Mouse (Mus musculus): ENCODE measurements around the gene Bicd2. TPM values are rescaled to one million over a fixed set of nuclear protein-coding genes. Genes with fewer than 3 reads are reported as not detected.

The Bicd2 gene
- 10 to 100 TPM; 26.6 to 28.2 TPM for total RNA-seq (2023)

GRCm38 (mm10) chr13:49341012-49341830 lies at the start of gene Bicd2:
TSS of gene Bicd2 (plus strand) at chr13:49341585.

GRCm38 (mm10) chr13:49320040-49320439 lies 21.3 kb upstream of the Bicd2 start, which contains the start of gene Fgd3:
TSS of gene Fgd3 (minus strand) at chr13:49320311.

GRCm38 (mm10) chr13:49420754-49421605 lies 79.6 kb downstream of the Bicd2 start, which contains the start of gene Ippk:
TSS of gene Ippk (plus strand) at chr13:49421249.

Other genes starting within 250 kb of the Bicd2 start
- gene Wnk2, start 193.6 kb upstream of the Bicd2 start, total RNA-seq (2023), result under 1 TPM; 0.24 to 0.31 TPM
- gene Ninj1, start 154.1 kb upstream of the Bicd2 start, total RNA-seq (2023), result 100 to 1,000 TPM; 202 to 219 TPM
- gene Card19, start 125.5 kb upstream of the Bicd2 start, total RNA-seq (2023), result 100 to 1,000 TPM; 174 to 202 TPM
- gene Susd3, start 92.9 kb upstream of the Bicd2 start, total RNA-seq (2023), result 10 to 100 TPM; 87.8 to 88.0 TPM
- gene Fgd3, start 21.3 kb upstream of the Bicd2 start, total RNA-seq (2023), result 10 to 100 TPM; 63.3 to 70.7 TPM
- gene Ippk, start 79.7 kb downstream of the Bicd2 start, total RNA-seq (2023), result 1 to 10 TPM; 4.7 to 4.9 TPM
- under 1 TPM; 0.94 TPM for gene Tes3-ps, start 151.7 kb downstream of the Bicd2 start, total RNA-seq (2023)
- not detected for gene Ecm2, start 163.2 kb downstream of the Bicd2 start, total RNA-seq (2023)
- gene Aspn, start 202.9 kb downstream of the Bicd2 start, total RNA-seq (2023), result not detected
- gene Omd, start 240.9 kb downstream of the Bicd2 start, total RNA-seq (2023), result under 1 TPM in 1 of 2 experiments, not detected in 1; 0.47 TPM